In the genomic region with DNA sequence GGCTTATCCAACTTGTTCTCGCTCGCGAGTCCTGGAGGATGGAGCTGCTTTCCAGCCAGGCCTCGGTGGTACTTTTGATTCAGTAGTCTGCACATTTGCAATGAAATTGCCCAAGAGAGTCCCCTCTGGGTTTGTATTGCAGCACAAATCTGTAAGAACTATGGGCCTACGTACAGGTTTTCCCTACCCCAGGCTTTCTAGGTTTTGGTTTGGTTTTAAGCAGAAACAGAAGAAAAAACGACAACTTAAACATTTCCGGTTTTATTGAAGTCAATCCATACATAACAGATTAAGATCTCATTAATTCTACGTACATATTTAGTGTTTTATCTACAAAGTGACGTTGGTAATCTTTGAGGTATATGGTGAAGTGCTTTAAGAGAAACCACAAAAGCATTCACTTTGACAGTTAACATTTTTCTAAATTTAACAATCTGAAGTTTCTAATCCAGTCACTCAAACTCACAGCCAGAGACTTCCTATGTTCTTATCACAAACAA, we compare ENCODE assay signal across 8 mouse cellular contexts. TPM values are rescaled to one million over a fixed set of nuclear protein-coding genes. Genes with fewer than 3 reads are reported as not detected.
A peak's percentile ranks its signal among the peaks of the same experiment; 100 is the strongest.
DNase-seq lines count a peak whose midpoint lies in the region; ATAC-seq and TF ChIP-seq lines count a peak whose summit lies in the region.

No protein-coding gene starts in this region.

- H3K36me3 ChIP-seq in heart, adult 2 months (ENCODE audit: control insufficient read depth, insufficient read depth, low read length): no peaks in the 10 kb centered on the region
- no peaks in the 10 kb centered on the region for H3K36me3 ChIP-seq in CH12.LX (replicated peaks in 1 of 2; ENCODE audit: control insufficient read depth in 1 of 2, insufficient read depth in 1 of 2, low read length in 1 of 2)
- no peaks in the 10 kb centered on the region for H3K36me3 ChIP-seq in forebrain, embryonic 12.5 days (replicated peaks)
- no peaks in the 10 kb centered on the region for H3K36me3 ChIP-seq in liver, embryonic 11.5 days (ENCODE audit: control insufficient read depth, insufficient read depth, low read length)

- H3K9me3 ChIP-seq in CH12.LX (replicated peaks; ENCODE audit: low read length): no peaks in the 10 kb centered on the region
- H3K9me3 ChIP-seq in forebrain, embryonic 12.5 days: no peaks in the 10 kb centered on the region
- no peaks in the 10 kb centered on the region for H3K9me3 ChIP-seq in liver, embryonic 11.5 days (ENCODE audit: control insufficient read depth, low read length)

- in situ Hi-C loops in CH12.LX (cut with MboI; ENCODE audit: low pct_ligation_motif_present, low pct_unique_long_range_greater_than_20kb, low sequenced_read_pairs): no loop called here

- TF ChIP-seq EP300 in heart, adult 2 months (IDR thresholded peaks at IDR 0.05; ENCODE audit: insufficient read depth, low read depth, low read length): no peak
- TF ChIP-seq EP300 in CH12.LX (IDR thresholded peaks at IDR 0.05; ENCODE audit: low read length): no peak

- peak overlapping the region; percentile 75 for H3K4me2 ChIP-seq in CH12.LX (ENCODE audit: insufficient read depth, low read depth, poor library complexity, severe bottlenecking)
- H3K4me2 ChIP-seq in forebrain, embryonic 12.5 days: peak overlapping the region; percentile 99
- peak overlapping the region; percentile 99 for H3K4me2 ChIP-seq in liver, embryonic 11.5 days

- 26% methylated on average over 9 of the region's 9 CpGs for WGBS in heart, adult 2 months
- 29% methylated on average over 9 of the region's 9 CpGs for WGBS in forebrain, embryonic 12.5 days
- 20% methylated on average over 9 of the region's 9 CpGs for WGBS in liver, embryonic 11.5 days

- no peak for ATAC-seq in forebrain, embryonic 12.5 days (ENCODE audit: low FRiP score)
- no peak for ATAC-seq in liver, embryonic 11.5 days (replicated peaks; ENCODE audit: low FRiP score)

- DNase-seq in heart, adult 2 months: no peak
- DNase-seq in heart, postnatal 10 days: no peak
- no peak for DNase-seq in CH12.LX (ENCODE audit: extremely low read depth)
- no peak for DNase-seq in liver, embryonic 11.5 days (ENCODE audit: low spot score)
- DNase-seq in right cerebral cortex, postnatal 4 days: no peak
- no peak for DNase-seq in c-Kit-positive CD71-positive TER-119-positive erythroid progenitor cells, embryonic 14.5 days (ENCODE audit: low spot score)
- no peak for DNase-seq in urinary bladder, postnatal 4 days (ENCODE audit: low spot score in 2 of 2)

- no peak for TF ChIP-seq POLR2A in heart, adult 2 months (IDR thresholded peaks at IDR 0.05; ENCODE audit: insufficient read depth, low read depth, low read length)
- no peak for TF ChIP-seq POLR2A in CH12.LX (IDR thresholded peaks at IDR 0.05; ENCODE audit: low read depth, low read length)

- no peak for TF ChIP-seq CTCF in heart, adult 2 months (IDR thresholded peaks at IDR 0.05)
- no peak for TF ChIP-seq CTCF in CH12.LX (conservative IDR thresholded peaks at IDR 0.05 in 1 of 2, IDR thresholded peaks at IDR 0.05 in 1 of 2; ENCODE audit: low read depth in 2 of 2, low read length in 2 of 2)

- no peaks in the 10 kb centered on the region for H3K79me2 ChIP-seq in heart, adult 2 months (replicated peaks; ENCODE audit: control insufficient read depth, insufficient read depth, low read length)
- H3K79me2 ChIP-seq in CH12.LX (replicated peaks; ENCODE audit: control insufficient read depth, extremely low read depth, insufficient read depth, poor library complexity, severe bottlenecking): no peaks in the 10 kb centered on the region

- dilution Hi-C loops in CH12.LX (cut with MboI; ENCODE audit: extremely low pct_ligation_motif_present, extremely low pct_unique_long_range_greater_than_20kb, low sequenced_read_pairs): no loop called here

- H3K9ac ChIP-seq in heart, adult 2 months (ENCODE audit: low read depth, low read length): peak overlapping the region; percentile 56; the same call in 1 of the 2 replicates
- peak overlapping the region; percentile 14; the same call in 1 of the 2 replicates for H3K9ac ChIP-seq in CH12.LX (ENCODE audit: insufficient read depth, low read depth)
- peak overlapping the region; percentile 65 for H3K9ac ChIP-seq in forebrain, embryonic 12.5 days
- peak overlapping the region; percentile 68 for H3K9ac ChIP-seq in liver, embryonic 11.5 days (ENCODE audit: low read depth, low read length)

- intact Hi-C loops in heart, adult 2 months (cut with DNase I): no loop called here
- intact Hi-C loops in heart, postnatal 10 days (cut with DNase I): no loop called here

- H3K27ac ChIP-seq in heart, adult 2 months: no peak overlapping the region
- no peak overlapping the region for H3K27ac ChIP-seq in CH12.LX (ENCODE audit: insufficient read depth, low read depth)
- H3K27ac ChIP-seq in forebrain, embryonic 12.5 days: no peak overlapping the region
- H3K27ac ChIP-seq in liver, embryonic 11.5 days (ENCODE audit: low read depth, low read length): no peak overlapping the region

- 0 out of 2 replicates have a peak, but pooled peaks cover 1% of the 10 kb centered on the region for H3K27me3 ChIP-seq in heart, adult 2 months (ENCODE audit: control insufficient read depth, insufficient read depth, low read length)
- H3K27me3 ChIP-seq in CH12.LX (replicated peaks): peaks cover 11% of the 10 kb centered on the region
- H3K27me3 ChIP-seq in forebrain, embryonic 12.5 days: peaks cover 39% of the 10 kb centered on the region
- H3K27me3 ChIP-seq in liver, embryonic 11.5 days (replicated peaks; ENCODE audit: control insufficient read depth, insufficient read depth, low read length): peaks cover 11% of the 10 kb centered on the region

- H3K4me1 ChIP-seq in heart, adult 2 months (ENCODE audit: control insufficient read depth, insufficient read depth, low read length): no peaks in the 10 kb centered on the region
- H3K4me1 ChIP-seq in CH12.LX (ENCODE audit: control insufficient read depth in 1 of 2, insufficient read depth in 2 of 2): peaks cover 0 to 7% of the 10 kb centered on the region in 2 experiments; a peak in 1 of 4 replicates
- peaks cover 8% of the 10 kb centered on the region; the same call in 1 of the 2 replicates for H3K4me1 ChIP-seq in forebrain, embryonic 12.5 days
- H3K4me1 ChIP-seq in liver, embryonic 11.5 days (replicated peaks; ENCODE audit: control insufficient read depth, insufficient read depth, low read length): no peaks in the 10 kb centered on the region; the same call in 1 of the 2 replicates

- peak overlapping the region; percentile 32 for H3K4me3 ChIP-seq in heart, adult 2 months
- H3K4me3 ChIP-seq in CH12.LX (replicated peaks in 1 of 3; ENCODE audit: low read depth in 2 of 3, low read length in 2 of 3, poor library complexity in 1 of 3): peak overlapping the region in 2 of 3 experiments; percentile 56 to 78
- H3K4me3 ChIP-seq in forebrain, embryonic 12.5 days (replicated peaks): peak overlapping the region; percentile 73
- peak overlapping the region; percentile 74 for H3K4me3 ChIP-seq in liver, embryonic 11.5 days (ENCODE audit: low read depth, low read length)

- TF ChIP-seq RAD21 in CH12.LX (IDR thresholded peaks at IDR 0.05; ENCODE audit: low read depth, low read length): no peak; the same call in 1 of the 2 replicates

TF ChIP-seq in CH12.LX, 34 proteins besides CTCF, POLR2A, EP300 and RAD21:
- TF ChIP-seq ZNF384 (IDR thresholded peaks at IDR 0.05; ENCODE audit: low read depth, low read length) (no peak), ELF1 (IDR thresholded peaks at IDR 0.05; ENCODE audit: low read depth, low read length) (no peak), NELFE (IDR thresholded peaks at IDR 0.05; ENCODE audit: low read depth, low read length) (no peak), ZKSCAN1 (IDR thresholded peaks at IDR 0.05; ENCODE audit: borderline replicate concordance, low read depth, low read length) (no peak), KAT2A (IDR thresholded peaks at IDR 0.05; ENCODE audit: insufficient replicate concordance, low read length) (no peak), TCF12 (IDR thresholded peaks at IDR 0.05; ENCODE audit: low read depth, low read length) (no peak), IRF4 (IDR thresholded peaks at IDR 0.05; ENCODE audit: low read depth, low read length) (no peak), NRF1 (IDR thresholded peaks at IDR 0.05; ENCODE audit: low read depth, low read length) (no peak), MXI1 (IDR thresholded peaks at IDR 0.05; ENCODE audit: low read depth, low read length) (no peak), BHLHE40 (IDR thresholded peaks at IDR 0.05; ENCODE audit: low read depth, low read length) (no peak), ZMIZ1 (IDR thresholded peaks at IDR 0.05; ENCODE audit: low read depth, low read length) (no peak)

RNA-seq across cellular contexts. Expression of gene Zdhhc23, which starts 0.6 kb away (rescaled TPM):
- under 1 TPM; 0.27 to 0.42 TPM for total RNA-seq in heart, adult 2 months (2021)
- polyA plus RNA-seq in heart, adult 2 months (2012; rRNA removed): 0.25 and 0.32 TPM in 2 replicates
- 1 to 10 TPM in 1 of 2 experiments, under 1 TPM in 1; 0.93 to 1.2 TPM for total RNA-seq in heart, postnatal 10 days (2021)
- total RNA-seq in CH12.LX (2012; rRNA removed) (0.59 and 0.68 TPM in 2 replicates), CH12.LX (2014; rRNA removed) (0.07 and 0.20 TPM in 2 replicates)
- 0.46 and 0.55 TPM in 2 replicates for polyA plus RNA-seq in CH12.LX (2012; ENCODE audit: insufficient read length, low read depth)
- 0.62 and 0.66 TPM in 2 replicates for polyA plus RNA-seq in forebrain, embryonic 12.5 days (2016; fragmentation: Nextera tagmentation; extraction: Ambion mirVana)
- polyA plus RNA-seq in liver, embryonic 11.5 days (2014; fragmentation: Nextera tagmentation; extraction: Ambion mirVana): 0.88 and 1.4 TPM in 2 replicates

RNA-seq across cellular contexts. Expression of gene Qtrt2, which starts 53.6 kb away (rescaled TPM):
- total RNA-seq in heart, adult 2 months (2021): 10 to 100 TPM; 12.6 to 14.3 TPM
- 13.0 and 15.8 TPM in 2 replicates for polyA plus RNA-seq in heart, adult 2 months (2012; rRNA removed)
- total RNA-seq in heart, postnatal 10 days (2021): 10 to 100 TPM; 20.0 to 21.0 TPM
- 52.1 and 64.3 TPM in 2 replicates for total RNA-seq in CH12.LX (2012; rRNA removed)
- total RNA-seq in CH12.LX (2014; rRNA removed): 94.1 and 108 TPM in 2 replicates
- 60.0 and 71.6 TPM in 2 replicates for polyA plus RNA-seq in CH12.LX (2012; ENCODE audit: insufficient read length, low read depth)
- polyA plus RNA-seq in forebrain, embryonic 12.5 days (2016; fragmentation: Nextera tagmentation; extraction: Ambion mirVana): 34.7 and 35.6 TPM in 2 replicates
- 26.5 and 27.7 TPM in 2 replicates for polyA plus RNA-seq in liver, embryonic 11.5 days (2014; fragmentation: Nextera tagmentation; extraction: Ambion mirVana)

Comparison
In these comparisons a context has a peak if more than half of its experiments do, and no peak if none do; other contexts are left out.
1. H3K9ac ChIP-seq: peak in every context shown above with its lines; median percentile 68 in liver, embryonic 11.5 days; 65 in forebrain, embryonic 12.5 days; 56 in heart, adult 2 months; 14 in CH12.LX.